Mouse (Mus musculus) c-Kit-positive CD71-positive TER-119-negative erythroid progenitor cells, embryonic 14.5 days (primary cell): ENCODE results near the gene Arid5b.

Experiments used
- DNase-seq: peaks from one replicate; pipeline ENCODE4 v3.0.0-alpha.2; 2013; ENCODE audit warnings: low read depth

The Arid5b gene

DNA sequence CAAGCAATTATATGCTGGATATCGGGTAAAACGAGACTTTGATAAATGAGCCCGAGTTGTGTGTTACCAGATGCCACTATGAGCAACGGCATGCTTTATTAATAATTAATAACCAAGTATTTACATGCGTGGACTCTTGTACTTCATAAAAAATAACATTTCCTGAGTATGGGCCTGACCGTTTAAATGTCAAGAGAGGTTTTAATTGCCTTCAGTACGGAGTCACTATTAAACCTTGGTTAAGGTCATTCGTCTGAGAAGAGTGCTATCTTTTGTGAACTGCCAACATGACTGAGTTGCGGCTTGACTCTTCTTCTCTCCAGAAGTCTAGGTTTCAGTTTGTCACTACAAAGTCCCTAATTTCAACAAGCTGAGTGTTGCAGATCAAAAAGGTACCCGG is 8.8 kb downstream of the Arid5b start:
- no peak for DNase-seq

DNA sequence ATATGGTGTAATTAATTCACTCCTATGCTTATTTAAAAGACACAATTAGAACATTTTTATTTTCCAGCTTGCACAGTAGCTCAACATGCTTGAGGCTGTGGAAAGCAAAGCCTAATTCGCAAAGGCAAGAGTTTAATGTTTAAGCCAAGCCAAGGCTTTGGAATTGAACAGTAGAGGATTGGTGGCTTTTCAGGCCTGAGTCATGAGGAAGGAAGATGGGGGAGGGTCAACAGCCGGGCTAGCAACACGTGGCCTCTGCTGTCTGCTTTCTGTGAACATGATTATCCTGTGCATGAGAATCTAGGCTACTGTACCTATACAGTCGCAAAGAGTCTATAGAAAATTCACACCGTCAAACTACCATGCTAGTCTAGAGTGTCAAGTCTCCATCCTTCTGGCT is 9.9 kb downstream of the Arid5b start:
- no peak for DNase-seq

DNA sequence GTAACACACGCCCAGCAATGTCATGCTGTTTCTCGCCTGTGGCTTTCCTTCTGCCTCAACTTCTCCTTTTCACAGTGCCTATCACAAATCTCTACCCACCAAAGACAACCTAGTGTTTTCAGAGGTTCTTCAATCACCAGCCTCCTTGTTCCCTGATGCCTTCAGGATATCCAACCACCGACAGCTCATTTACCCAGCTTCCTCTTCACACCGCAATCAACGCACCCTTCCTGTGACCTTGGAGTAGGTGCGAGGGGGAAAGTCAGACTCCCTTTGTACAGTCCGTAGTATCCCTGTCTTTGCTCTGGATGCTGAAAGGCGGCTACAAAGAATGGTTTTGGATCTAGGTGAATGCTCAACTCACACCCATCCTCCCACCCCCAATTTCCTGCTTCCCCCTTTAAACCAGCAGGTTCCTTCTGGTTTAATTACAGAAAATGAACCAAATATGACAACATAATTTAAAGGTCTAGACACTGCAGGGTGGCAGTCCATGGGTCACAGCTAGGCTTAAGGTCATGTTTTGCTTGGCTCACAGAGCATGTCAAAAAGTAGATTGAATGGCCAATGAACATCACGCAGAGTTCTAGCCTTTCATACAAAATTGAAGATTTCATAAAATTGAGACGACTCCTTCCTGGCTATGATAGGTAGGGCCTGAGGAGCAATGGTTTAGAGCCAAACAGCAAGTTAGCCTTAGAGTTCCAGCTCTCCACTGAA is 14.4 kb downstream of the Arid5b start:
- no peak for DNase-seq

DNA sequence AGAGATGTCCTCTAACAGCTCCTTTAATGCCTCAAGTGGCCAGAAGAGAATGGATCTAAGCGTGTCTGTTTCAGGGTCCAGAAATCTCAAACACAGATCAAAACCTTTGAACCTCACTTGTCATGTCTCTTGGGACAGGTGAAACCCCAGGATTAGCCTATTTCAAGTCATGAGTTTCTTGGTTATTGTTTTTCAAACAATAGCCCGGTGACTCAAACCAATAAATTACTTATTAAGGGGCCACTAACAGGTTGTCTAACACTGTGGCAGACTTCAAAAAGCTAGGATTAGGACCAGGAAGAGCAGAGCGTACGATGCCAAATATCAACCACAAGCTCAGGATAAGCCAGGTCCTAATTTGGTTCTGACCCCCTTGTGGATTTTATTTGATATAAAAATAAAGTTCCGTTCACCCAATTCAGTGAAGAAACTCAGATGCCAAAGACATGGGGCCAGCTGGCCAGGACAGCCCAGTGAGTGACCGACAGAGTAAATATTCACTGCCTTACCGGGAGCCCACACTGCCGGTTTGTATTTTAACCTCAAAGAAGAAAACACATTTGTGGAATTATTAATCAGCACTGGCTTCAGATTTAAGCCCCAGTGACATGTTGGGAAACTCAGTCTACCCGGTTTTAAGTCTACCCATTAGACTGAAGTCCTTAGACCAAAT is 15.1 kb downstream of the Arid5b start:
- DNase-seq: no peak

DNA sequence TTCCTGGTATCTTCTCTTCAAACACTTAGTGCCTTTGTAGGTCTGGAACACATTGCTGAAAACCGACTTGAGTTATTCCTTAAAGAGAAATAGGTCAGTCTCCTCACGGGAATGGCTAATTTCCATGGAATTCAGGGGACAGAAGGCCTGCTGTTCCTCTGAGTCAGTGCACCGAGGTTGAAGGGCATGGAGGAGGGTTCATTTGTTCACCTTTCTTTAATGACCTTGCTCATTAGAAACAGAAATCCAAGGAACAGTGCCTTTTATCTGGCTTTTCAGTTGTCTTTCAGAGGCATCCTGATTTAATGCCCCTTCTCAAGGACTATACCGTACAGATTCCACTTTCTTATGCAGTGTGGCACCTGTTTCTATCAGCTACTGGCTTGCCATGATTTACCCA is 18.9 kb downstream of the Arid5b start:
- no peak for DNase-seq

DNA sequence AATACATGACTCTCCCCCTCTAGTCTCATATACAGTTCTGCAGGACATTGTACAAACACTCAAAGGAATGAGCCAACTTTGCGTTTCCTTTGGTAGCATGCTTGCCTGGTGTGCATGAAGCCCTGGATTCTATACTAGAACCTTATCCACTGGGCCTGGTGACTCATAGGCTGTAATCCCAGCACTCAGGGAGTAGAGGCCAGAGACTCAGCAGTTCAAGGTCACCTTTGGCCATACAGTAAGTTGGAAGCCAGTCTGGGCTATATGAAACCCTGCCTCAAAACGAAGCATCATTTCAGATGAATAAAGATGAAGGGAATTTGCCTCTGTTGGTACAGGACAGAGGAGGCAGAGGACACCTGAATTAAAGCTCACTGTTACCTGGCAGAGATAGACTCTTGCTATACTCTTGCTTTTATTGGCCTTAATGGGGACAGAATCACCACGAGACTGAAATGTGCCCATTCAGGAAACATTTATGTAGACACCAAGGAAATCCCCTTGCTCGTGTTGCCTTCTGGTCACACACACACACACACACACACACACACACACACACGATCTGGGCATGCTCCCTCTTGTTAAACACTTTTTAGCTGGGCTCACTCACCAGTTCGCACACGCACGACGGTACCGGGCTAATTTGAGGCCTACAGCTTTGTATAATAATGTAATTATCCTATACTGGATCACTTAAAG is 21.0 kb downstream of the Arid5b start:
- DNase-seq: no peak

DNA sequence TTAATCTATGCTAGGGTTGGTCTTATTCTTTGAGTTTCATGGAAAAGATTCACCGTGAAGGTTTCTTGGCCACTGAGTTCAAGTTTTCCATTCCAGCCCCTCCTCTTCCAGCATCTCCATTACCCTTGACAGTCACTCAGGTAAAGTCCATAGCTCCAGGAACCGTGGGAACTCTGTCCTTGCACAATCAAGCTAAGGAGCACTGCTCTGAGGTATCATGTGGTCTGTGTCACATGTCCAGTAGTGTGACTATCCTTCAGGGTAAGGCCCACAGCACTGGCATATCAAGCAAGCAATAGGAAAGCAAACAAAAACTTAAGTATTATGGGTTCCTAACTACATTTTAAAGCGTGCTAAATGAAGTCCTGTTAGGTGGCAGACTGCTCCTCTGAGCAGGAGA is 22.4 kb downstream of the Arid5b start:
- DNase-seq: no peak

DNA sequence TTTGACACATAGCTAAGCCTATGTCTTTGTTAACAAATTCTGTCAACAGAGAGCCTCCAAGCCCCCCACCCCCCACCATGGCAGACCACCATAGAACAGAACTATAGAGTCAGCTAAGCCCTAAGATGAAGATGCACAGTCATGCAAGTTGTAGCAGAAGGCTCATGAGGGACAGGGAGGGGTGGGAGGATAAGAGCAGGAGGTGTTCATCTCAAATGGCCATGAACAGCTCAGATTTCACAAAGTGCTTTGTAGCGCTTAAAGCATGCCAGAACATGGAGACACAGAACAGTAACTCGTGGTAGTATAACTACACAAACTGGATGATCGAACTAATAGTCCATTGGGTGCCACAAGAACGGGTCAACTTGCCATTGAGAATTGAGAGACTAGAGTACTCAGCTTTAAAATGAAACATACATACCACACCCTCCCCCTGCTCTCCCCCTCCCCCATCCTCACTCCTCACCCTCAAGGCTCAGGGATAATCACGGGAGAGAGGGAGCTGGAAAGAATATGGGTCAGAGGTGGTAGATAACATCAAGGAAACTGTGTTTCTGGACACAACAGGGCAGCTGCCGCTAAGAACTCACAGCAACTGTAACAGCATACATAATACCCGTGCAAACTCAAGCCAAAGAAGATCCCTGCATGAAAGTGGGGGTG is 25.0 kb downstream of the Arid5b start:
- DNase-seq: no peak

DNA sequence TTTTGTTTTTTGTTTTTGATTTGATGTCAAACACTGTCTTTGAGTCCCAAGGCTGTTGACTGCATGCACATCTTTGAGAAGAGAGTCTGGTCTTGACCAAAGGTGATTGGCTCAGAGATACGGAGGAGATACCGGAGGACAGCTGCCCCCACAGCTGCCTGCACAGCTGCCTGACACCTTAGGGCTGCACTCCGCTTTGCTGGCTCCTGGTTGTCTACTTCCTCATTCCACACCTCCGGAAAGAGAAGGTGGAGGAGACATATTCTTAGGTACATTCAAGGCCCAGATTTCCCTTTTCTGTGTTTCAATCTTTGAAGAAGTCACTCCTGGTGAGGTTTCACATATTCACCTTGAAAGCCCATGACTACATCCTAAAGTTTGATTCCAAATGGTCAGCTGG is 25.9 kb downstream of the Arid5b start:
- no peak for DNase-seq

DNA sequence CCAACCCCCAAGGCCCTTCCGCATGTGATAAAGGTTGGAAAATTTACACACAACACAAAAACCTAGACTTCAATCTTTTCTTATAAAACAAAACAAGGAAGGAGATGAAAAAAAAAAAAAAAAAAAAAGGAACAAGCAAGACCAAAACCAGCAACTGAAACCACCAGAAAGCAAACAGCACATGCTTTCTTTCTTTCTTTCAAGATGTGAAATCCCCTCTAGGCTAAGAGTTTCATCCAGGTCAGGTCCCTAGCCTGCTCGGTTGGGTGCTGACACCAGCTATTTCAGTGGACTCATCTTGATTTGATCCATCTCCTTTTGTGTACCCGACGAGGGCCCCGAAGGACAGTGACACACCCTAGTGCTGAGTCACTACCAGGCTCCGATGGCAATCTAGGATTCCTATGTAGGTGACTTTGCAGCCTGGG is 29.2 kb downstream of the Arid5b start:
- DNase-seq: no peak

DNA sequence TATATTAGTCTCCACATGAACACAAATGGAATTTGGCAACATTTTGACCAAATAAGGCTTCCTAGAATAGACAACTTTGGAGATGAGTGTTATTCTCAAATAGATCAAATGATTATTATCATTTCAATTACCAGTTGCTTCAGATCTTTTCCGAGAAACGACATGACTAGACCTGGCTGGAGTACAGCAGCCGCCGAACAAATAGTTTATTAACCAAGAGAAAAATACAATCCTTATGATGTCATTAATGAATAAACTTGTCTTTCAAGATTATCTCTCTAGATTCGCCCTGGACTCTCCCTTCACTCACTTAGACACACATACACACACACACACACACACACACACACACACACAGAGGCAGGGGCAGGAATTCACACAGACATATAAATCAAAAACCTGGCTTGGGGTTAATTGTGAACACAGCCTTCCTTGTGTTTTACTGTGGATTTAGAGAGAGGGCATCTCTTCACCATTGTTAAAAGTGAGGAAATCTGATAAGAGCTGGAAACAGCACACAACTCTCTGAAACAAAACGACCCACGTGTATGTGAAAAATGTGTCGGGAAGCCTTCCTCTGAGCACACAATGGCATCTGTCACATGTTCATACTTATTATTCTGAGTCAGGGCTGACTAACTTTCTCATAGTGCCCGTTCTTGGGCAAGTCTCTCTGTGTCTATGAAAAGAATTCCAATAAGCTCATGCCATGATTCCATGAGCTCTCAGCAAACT is 30.1 kb downstream of the Arid5b start:
- no peak for DNase-seq

DNA sequence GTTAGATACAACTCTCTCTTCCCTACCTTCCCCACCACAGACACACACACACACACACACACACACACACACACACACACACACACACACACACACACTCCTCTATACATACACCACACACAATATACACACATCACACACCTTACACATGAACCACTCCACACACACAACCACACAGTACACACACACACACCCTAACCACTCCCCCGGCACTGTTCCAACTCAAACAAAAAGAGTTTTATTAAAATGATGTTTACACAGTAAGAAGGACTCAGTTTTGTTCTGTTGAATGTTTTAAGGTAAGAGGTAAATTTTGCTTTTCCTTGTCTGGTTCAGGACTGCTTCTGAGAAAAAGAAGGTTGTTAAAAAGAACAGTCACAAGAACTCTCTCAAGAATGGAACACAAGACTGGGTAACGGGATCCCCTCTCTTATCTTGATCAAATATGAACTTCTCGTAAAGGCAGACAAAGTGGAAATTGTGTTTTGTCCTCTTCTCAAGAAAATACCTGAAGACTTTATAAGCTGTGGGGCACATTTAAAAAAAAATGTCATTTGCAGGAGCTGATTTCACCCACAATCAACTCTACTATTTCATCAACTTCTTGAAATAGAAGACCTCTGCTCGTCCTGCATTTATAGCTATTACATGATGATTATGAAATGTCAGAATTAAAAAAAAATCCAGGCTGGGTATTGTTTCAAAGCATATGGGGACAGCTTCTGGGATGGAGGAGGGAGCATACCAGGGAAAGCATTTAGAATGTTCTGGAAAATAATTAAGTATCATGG is 30.9 kb downstream of the Arid5b start:
- no peak for DNase-seq

DNA sequence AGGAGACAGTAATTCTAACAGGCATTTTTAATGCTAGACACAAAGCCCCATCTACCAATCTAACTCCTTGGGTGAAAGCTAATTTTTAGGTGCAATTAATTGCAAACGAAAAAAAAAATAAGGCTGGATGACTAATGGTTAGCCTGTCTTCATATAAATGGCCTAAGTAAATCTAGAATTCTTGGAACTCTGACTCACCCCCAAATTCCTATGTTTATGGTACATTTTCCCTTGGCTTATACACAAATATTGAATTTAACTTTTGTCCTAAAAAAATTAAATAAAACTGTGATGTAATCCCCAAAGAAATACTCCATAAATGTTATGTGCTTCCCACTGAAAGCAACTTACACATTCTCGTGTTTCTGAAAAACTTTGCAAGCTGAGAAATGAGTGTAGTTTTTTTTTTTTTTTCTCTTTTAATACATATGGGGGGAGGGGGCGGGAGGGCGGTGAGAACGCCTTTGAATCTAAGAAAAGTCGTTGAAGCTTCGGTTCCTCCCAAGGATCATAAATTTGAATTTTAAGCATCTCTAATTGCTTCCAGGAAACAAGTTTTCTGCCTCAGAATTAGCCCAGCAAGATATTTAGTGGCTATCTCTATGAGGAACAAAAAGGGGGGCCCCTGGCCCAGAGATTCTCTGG is 31.8 kb downstream of the Arid5b start:
- DNase-seq: no peak

DNA sequence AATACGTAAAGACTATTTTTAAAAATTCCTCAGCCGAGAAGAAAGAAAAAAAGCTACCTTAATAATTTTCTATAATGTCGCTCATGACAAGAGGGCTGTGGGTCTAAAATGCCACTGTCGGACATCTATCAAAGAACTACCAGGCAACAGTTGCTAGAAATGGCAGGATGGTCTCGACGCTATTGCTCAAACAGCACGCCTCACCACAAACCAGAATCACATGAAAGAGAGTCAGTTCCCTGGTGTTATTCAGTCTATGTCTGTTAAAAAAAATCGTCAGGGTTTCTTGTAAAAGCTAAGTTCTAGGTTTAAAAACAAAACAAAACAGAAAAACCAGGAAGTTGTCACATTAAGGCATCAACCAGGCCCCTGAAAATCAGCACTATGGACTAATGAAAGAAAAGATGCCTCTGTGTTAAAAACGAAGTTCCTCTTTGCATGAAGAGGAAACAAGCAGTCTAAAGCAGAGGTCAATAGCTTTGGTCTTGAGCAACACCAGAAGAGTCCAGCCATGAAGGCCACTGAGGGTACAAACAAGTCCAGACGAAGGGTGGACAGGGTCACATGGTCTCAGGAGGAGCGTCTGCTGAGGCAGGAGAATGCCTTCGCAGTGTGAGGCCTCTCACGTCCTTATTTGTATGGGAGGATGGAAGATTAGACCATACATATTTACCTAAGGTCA is 37.6 kb downstream of the Arid5b start:
- no peak for DNase-seq

DNA sequence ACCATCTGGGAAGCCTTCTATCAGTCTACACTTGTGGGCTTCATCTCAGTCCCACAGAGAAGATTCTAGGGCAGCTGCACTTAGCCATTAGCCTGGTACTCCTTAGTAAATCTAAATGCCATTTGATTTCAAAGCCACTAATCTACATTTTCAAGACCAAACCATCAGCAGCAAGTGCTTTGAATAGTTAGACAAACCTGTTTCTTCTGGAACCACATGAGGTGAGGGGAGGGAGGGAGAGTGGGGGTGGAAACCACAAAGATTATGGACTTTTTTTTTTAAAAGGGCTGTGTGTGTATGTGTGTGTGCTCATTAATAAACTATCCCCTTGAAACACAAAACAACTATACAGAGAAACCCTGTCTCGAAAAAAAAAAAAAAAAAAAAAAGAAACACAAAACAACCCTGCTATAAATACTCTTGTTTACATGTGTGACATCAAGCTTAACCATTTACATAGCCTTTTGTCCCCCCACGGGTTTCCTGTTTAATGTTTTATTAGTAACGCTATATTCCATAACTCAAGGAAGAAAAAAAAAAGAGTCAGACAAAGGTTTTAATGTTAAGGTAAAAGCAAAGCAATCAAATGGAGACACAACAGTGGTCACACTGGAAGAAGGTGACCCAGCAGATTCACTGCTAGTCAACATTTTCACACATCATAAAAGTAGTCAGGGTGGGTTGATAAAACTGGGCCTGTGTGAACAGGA is 38.3 kb downstream of the Arid5b start:
- no peak for DNase-seq

DNA sequence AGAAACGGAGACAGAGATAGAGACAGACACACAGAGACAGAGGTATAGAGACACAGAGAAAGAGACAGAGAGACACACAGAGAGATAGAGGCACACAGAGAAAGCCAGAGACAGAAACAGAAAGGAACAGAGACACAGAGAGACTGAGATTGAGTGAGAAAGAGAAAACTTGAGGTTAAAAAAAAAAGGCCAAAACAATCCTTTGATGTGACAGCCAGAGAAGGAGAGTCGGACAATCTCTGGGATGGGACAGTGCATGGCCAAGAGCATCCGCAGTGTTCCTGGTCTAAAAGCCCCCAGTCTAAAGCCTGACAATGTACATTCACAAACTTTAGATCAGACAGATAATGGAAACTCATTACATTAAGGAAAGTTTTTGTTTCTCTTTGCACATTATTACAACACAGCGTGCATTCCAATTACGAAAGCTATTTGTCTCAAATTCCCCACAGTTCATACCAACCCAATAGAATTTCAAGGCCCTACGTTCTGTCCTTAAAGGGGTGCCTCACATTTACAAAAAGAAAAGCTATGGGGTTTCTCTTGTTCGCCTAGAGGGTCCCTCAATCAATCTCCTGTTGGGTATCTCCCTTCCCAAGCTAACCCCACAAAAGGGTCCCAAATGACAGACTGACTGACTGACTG is 39.0 kb downstream of the Arid5b start:
- DNase-seq: no peak

DNA sequence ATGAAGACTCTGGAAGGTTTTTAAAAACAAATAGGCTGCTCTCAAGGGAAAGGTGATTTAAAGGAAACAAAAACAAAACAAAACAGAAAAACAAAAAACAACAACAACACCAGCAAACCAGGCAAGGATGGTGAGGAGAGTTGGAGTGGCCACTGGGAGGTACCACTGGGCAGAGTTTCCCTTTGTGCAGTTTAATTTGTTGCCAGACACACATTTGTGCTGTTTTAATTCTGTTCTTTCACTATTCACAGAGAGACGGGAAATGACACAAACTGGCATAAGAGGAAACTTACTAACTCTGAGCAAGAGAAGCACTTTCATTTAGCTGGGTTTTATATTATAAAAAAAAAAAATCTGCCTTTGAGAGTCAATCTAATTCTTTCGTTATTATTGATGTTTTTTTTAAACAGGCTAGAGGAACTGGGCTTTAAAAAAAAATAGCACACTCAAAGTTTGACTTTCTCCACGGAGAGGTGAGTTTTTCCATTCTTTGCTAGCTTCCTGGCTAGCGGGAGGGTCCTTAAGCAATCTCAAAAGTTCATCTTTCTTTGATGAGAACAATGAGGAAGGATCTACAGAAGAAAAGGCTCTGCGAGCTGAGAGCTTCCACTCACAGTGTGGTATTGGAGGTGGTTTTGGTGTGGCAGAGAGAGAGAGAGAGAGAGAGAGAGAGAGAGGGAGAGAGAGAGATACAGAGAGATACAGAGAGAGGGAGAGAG is 39.7 kb downstream of the Arid5b start:
- no peak for DNase-seq

DNA sequence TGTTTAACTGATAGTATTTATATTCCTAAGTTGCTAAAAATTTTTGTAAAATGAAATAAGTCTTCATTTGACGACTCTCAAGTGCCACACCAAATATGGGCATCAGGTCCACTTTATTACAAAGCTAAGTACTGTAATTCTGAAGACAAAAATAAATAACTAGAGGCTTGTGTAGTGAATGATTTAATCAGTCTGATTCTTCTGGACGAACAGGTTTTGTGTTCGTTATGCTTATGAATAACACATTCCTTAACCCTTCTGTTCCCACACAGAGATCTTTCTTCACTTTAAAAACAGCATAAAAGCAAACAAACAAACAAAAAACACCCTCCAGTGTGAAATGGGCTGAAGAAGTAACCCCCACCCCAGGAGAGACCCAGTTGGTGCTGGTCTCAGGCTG is 40.4 kb downstream of the Arid5b start:
- DNase-seq: no peak
